Mouse (Mus musculus) gastrocnemius, postnatal 36 days (tissue): ENCODE results near the gene Cdkn1a. TPM values are rescaled to one million over a fixed set of nuclear protein-coding genes. Genes with fewer than 3 reads are reported as not detected.

Experiments
- DNase-seq, 2 experiments: peaks; one replicate each; pipeline ENCODE4 v3.0.0; 2022
- intact Hi-C: fragments of 180-260 bp; cut with DNase I; formaldehyde crosslinking; loops from one replicate; pipeline ENCODE4 v1.15.1; 2025
- total RNA-seq, 2 experiments: library from RNA; stranded (reverse); gene quantifications; 2 replicates each; pipeline ENCODE4 v1.2.3; 2021

Gene Cdkn1a
- total RNA-seq, 2 experiments from 2014 or later = 17.6 to 27.2 TPM

- intact Hi-C loops = no loop called here
- no peak for DNase-seq
These were observed 57.0 kb downstream of the Cdkn1a start for GRCm38 (mm10) chr17:29147773-29148172.

GRCm38 (mm10) chr17:29149766-29150165 is 59.0 kb downstream of the Cdkn1a start:
- DNase-seq = no peak
- intact Hi-C loops = no loop called here

Other genes starting within 250 kb of the Cdkn1a start
- gene Pnpla1, start 232.6 kb upstream of the Cdkn1a start, total RNA-seq = not detected
- gene 4930539E08Rik, start 175.7 kb upstream of the Cdkn1a start, total RNA-seq = not detected
- not detected for gene Pxt1, start 147.1 kb upstream of the Cdkn1a start, total RNA-seq
- gene Kctd20, start 139.0 kb upstream of the Cdkn1a start, total RNA-seq = 10 to 100 TPM; 32.2 to 36.7 TPM
- 10 to 100 TPM; 23.0 to 26.1 TPM for gene Stk38, start 83.0 kb upstream of the Cdkn1a start, total RNA-seq
- 10 to 100 TPM; 32.6 to 42.1 TPM for gene Srsf3, start 58.3 kb upstream of the Cdkn1a start, total RNA-seq
- gene Rab44, start 23.2 kb downstream of the Cdkn1a start, total RNA-seq = under 1 TPM; 0.44 to 0.59 TPM
- not detected for gene Cpne5, start 147.2 kb downstream of the Cdkn1a start, total RNA-seq
- gene Ppil1, start 173.2 kb downstream of the Cdkn1a start, total RNA-seq = 1 to 10 TPM; 5.9 to 6.0 TPM
- gene BC004004, start 177.8 kb downstream of the Cdkn1a start, total RNA-seq = 100 to 1,000 TPM; 104 to 106 TPM
- 10 to 100 TPM; 16.1 to 29.8 TPM for gene Pi16, start 226.7 kb downstream of the Cdkn1a start, total RNA-seq